Mouse (Mus musculus): ENCODE results near the gene Hoxa4.

Gene Hoxa4

GRCm38 (mm10) chr6:52203371-52204049 is 12.0 kb upstream of the Hoxa4 start:
- no peak for ATAC-seq (ENCODE audit: low TSS enrichment)

- ATAC-seq (ENCODE audit: low TSS enrichment) = no peak
Observed at GRCm38 (mm10) chr6:52203121-52203370, 11.5 kb upstream of the Hoxa4 start.

GRCm38 (mm10) chr6:52202362-52203120 is 11.0 kb upstream of the Hoxa4 start:
- no peak for ATAC-seq (ENCODE audit: low TSS enrichment)

- no peak for ATAC-seq (ENCODE audit: low TSS enrichment)
Observed at GRCm38 (mm10) chr6:52201269-52201668, 9.7 kb upstream of the Hoxa4 start.

- no peak for ATAC-seq (ENCODE audit: low TSS enrichment)
Observed at GRCm38 (mm10) chr6:52200751-52201250, 9.2 kb upstream of the Hoxa4 start.

GRCm38 (mm10) chr6:52200073-52200750 is 8.7 kb upstream of the Hoxa4 start:
- no peak for ATAC-seq (ENCODE audit: low TSS enrichment)

- no peak for ATAC-seq (ENCODE audit: low TSS enrichment)
Observed at GRCm38 (mm10) chr6:52197271-52197670, 5.7 kb upstream of the Hoxa4 start.

- no peak for ATAC-seq (ENCODE audit: low TSS enrichment)
Observed at GRCm38 (mm10) chr6:52196811-52197210, 5.3 kb upstream of the Hoxa4 start.

- no peak for ATAC-seq (ENCODE audit: low TSS enrichment)
Observed at GRCm38 (mm10) chr6:52194690-52195089, 3.1 kb upstream of the Hoxa4 start.

GRCm38 (mm10) chr6:52191860-52192550 is 452 bp upstream of the Hoxa4 start:
- ATAC-seq (ENCODE audit: low TSS enrichment) = no peak

- no peak for ATAC-seq (ENCODE audit: low TSS enrichment)
Observed at GRCm38 (mm10) chr6:52190410-52190809, 1.1 kb downstream of the Hoxa4 start.

- no peak for ATAC-seq (ENCODE audit: low TSS enrichment)
Observed at GRCm38 (mm10) chr6:52189909-52190308, 1.6 kb downstream of the Hoxa4 start.

GRCm38 (mm10) chr6:52189172-52189591 is 2.4 kb downstream of the Hoxa4 start:
- ATAC-seq (ENCODE audit: low TSS enrichment) = no peak

- ATAC-seq (ENCODE audit: low TSS enrichment) = no peak
Observed at GRCm38 (mm10) chr6:52186500-52186899, 5.1 kb downstream of the Hoxa4 start.

GRCm38 (mm10) chr6:52185834-52186233 is 5.7 kb downstream of the Hoxa4 start:
- no peak for ATAC-seq (ENCODE audit: low TSS enrichment)

- ATAC-seq (ENCODE audit: low TSS enrichment) = no peak
Observed at GRCm38 (mm10) chr6:52185222-52185621, 6.3 kb downstream of the Hoxa4 start.

- ATAC-seq (ENCODE audit: low TSS enrichment) = no peak
Observed at GRCm38 (mm10) chr6:52184668-52185067, 6.9 kb downstream of the Hoxa4 start.

- no peak for ATAC-seq (ENCODE audit: low TSS enrichment)
Observed at GRCm38 (mm10) chr6:52183311-52184080, 8.1 kb downstream of the Hoxa4 start.

GRCm38 (mm10) chr6:52182793-52183192 is 8.8 kb downstream of the Hoxa4 start:
- ATAC-seq (ENCODE audit: low TSS enrichment) = no peak

GRCm38 (mm10) chr6:52182030-52182429 is 9.5 kb downstream of the Hoxa4 start:
- no peak for ATAC-seq (ENCODE audit: low TSS enrichment)

- no peak for ATAC-seq (ENCODE audit: low TSS enrichment)
Observed at GRCm38 (mm10) chr6:52180726-52181125, 10.8 kb downstream of the Hoxa4 start.

Measured in frontal cortex, adult (tissue).